Mouse (Mus musculus): ENCODE results near the gene Gpn1.
A peak's percentile ranks its signal among the peaks of the same experiment; 100 is the strongest.
"Not testable (repeated sequence)": the region's sequence is repeated elsewhere in the genome, so short reads cannot be mapped to it uniquely, and the experiment has no call there.

The Gpn1 gene

GRCm38 (mm10) chr5:31494513-31495297, at the start of gene Gpn1:
Gene Gpn1, plus strand, starts transcription at chr5:31494741.
- peak; percentile 91 to 96 for DNase-seq (ENCODE audit: low spot score in 2 of 2)

- peak in 1 of 2 experiments; percentile 44 for DNase-seq (ENCODE audit: low spot score in 2 of 2)
Observed at GRCm38 (mm10) chr5:31451336-31451735, 43.2 kb upstream of the Gpn1 start.

GRCm38 (mm10) chr5:31451878-31452561, 42.5 kb upstream of the Gpn1 start, which contains the start of gene Zfp512:
Gene Zfp512, plus strand, starts transcription at chr5:31452431.
- peak; percentile 95 to 97 for DNase-seq (ENCODE audit: low spot score in 2 of 2)

GRCm38 (mm10) chr5:31452562-31452878, 42.0 kb upstream of the Gpn1 start:
- DNase-seq (ENCODE audit: low spot score in 2 of 2): no peak

GRCm38 (mm10) chr5:31452886-31453410, 41.6 kb upstream of the Gpn1 start:
- no peak for DNase-seq (ENCODE audit: low spot score in 2 of 2)

GRCm38 (mm10) chr5:31467798-31468197, 26.7 kb upstream of the Gpn1 start:
- DNase-seq (ENCODE audit: low spot score in 2 of 2): peak; percentile 12 to 55

- peak in 1 of 2 experiments; percentile 20 for DNase-seq (ENCODE audit: low spot score in 2 of 2)
Observed at GRCm38 (mm10) chr5:31469711-31470110, 24.8 kb upstream of the Gpn1 start.

- DNase-seq (ENCODE audit: low spot score in 2 of 2): no peak
Observed at GRCm38 (mm10) chr5:31470334-31470733, 24.2 kb upstream of the Gpn1 start.

- DNase-seq (ENCODE audit: low spot score in 2 of 2): no peak
Observed at GRCm38 (mm10) chr5:31480536-31480935, 14.0 kb upstream of the Gpn1 start.

GRCm38 (mm10) chr5:31485440-31485839, 9.1 kb upstream of the Gpn1 start, which contains the start of gene 4930548H24Rik:
Gene 4930548H24Rik, plus strand, starts transcription at chr5:31485740.
- DNase-seq (ENCODE audit: low spot score in 2 of 2): no peak

- no peak for DNase-seq (ENCODE audit: low spot score in 2 of 2)
Observed at GRCm38 (mm10) chr5:31487889-31488288, 6.7 kb upstream of the Gpn1 start.

GRCm38 (mm10) chr5:31489116-31489769, 5.3 kb upstream of the Gpn1 start:
- DNase-seq (ENCODE audit: low spot score in 2 of 2): no peak

GRCm38 (mm10) chr5:31492031-31492430, 2.5 kb upstream of the Gpn1 start:
- no peak for DNase-seq (ENCODE audit: low spot score in 2 of 2)

GRCm38 (mm10) chr5:31504843-31505242, 10.3 kb downstream of the Gpn1 start:
- DNase-seq (ENCODE audit: low spot score in 2 of 2): no peak

GRCm38 (mm10) chr5:31512481-31512880, 17.9 kb downstream of the Gpn1 start:
- no peak for DNase-seq (ENCODE audit: low spot score in 2 of 2)

- no peak for DNase-seq (ENCODE audit: low spot score in 2 of 2)
Observed at GRCm38 (mm10) chr5:31520556-31520955, 26.0 kb downstream of the Gpn1 start.

- DNase-seq (ENCODE audit: low spot score in 2 of 2): peak; percentile 63 to 85
Observed at GRCm38 (mm10) chr5:31526354-31527116, 32.0 kb downstream of the Gpn1 start, which contains the start of gene Slc4a1ap. Gene Slc4a1ap, plus strand, starts transcription at chr5:31526995.

GRCm38 (mm10) chr5:31527117-31527680, 32.7 kb downstream of the Gpn1 start:
- peak in 1 of 2 experiments; percentile 3 for DNase-seq (ENCODE audit: low spot score in 2 of 2)

GRCm38 (mm10) chr5:31527707-31528106, 33.2 kb downstream of the Gpn1 start, which contains the start of gene Supt7l:
Gene Supt7l, minus strand, starts transcription at chr5:31527807.
- not testable (repeated sequence) for DNase-seq (ENCODE audit: low spot score in 2 of 2)

GRCm38 (mm10) chr5:31528560-31528959, 34.0 kb downstream of the Gpn1 start:
- no peak for DNase-seq (ENCODE audit: low spot score in 2 of 2)

- DNase-seq (ENCODE audit: low spot score in 2 of 2): no peak
Observed at GRCm38 (mm10) chr5:31535228-31535627, 40.7 kb downstream of the Gpn1 start.
